Mouse (Mus musculus) embryonic facial prominence, embryonic 11.5 days (tissue): ENCODE data around the gene Itpripl2. TPM values are rescaled to one million over a fixed set of nuclear protein-coding genes. Genes with fewer than 3 reads are reported as not detected.

ENCODE experiments used
- ATAC-seq: fragments of 200-750 bp; cut with Nextera tagmentation; replicated peaks from 2 replicates; pipeline ENCODE4 v1.8.0; 2017; ENCODE audit warnings: low read depth; ENCODE audit not compliant: insufficient number of reproducible peaks, low FRiP score, low TSS enrichment
- DNase-seq: peaks from one replicate; pipeline ENCODE4 v3.0.0-alpha.2; 2015; ENCODE audit warnings: low spot score
- H3K27ac ChIP-seq: fragments of 300-500 bp; sonication (generic); replicated peaks from 2 replicates; pipeline ENCODE4 v1.5.1; 2014; ENCODE audit warnings: mild to moderate bottlenecking, low read depth, low read length, control low read depth
- H3K27me3 ChIP-seq: fragments of 300-500 bp; sonication (generic); 2 replicates; pipeline ENCODE4 v1.6.1; 2014; ENCODE audit warnings: mild to moderate bottlenecking, low read length, moderate library complexity, mixed read lengths; ENCODE audit not compliant: control insufficient read depth, insufficient read depth
- H3K36me3 ChIP-seq: fragments of 300-500 bp; sonication (generic); replicated peaks from 2 replicates; pipeline ENCODE4 v1.6.1; 2014; ENCODE audit warnings: low read depth, mild to moderate bottlenecking, low read length, moderate library complexity, mixed read lengths; ENCODE audit not compliant: control insufficient read depth, insufficient read depth
- H3K4me1 ChIP-seq: fragments of 300-500 bp; sonication (generic); 2 replicates; pipeline ENCODE4 v1.6.1; 2014; ENCODE audit warnings: low read length, mixed read lengths; ENCODE audit not compliant: control insufficient read depth, insufficient read depth
- H3K4me2 ChIP-seq: fragments of 300-500 bp; sonication (generic); 2 replicates; pipeline ENCODE4 v1.6.1; 2014; ENCODE audit warnings: low read depth, mild to moderate bottlenecking, control low read depth, low read length, moderate library complexity
- H3K4me3 ChIP-seq: fragments of 300-500 bp; sonication (generic); 2 replicates; pipeline ENCODE4 v1.5.1; 2014; ENCODE audit warnings: low read depth, low read length, control low read depth
- H3K9ac ChIP-seq: fragments of 300-500 bp; sonication (generic); replicated peaks from 2 replicates; pipeline ENCODE4 v1.6.1; 2014; ENCODE audit warnings: mild to moderate bottlenecking, control low read depth, low read length
- H3K9me3 ChIP-seq: fragments of 300-500 bp; sonication (generic); replicated peaks from 2 replicates; pipeline ENCODE4 v1.6.1; 2016; ENCODE audit warnings: mild to moderate bottlenecking, low read length, inconsistent platforms, mixed read lengths; ENCODE audit not compliant: control insufficient read depth
- WGBS: fragments of 180-500 bp; shearing (Covaris S2); extraction: QIAGEN DNeasy Blood & Tissue Kit; methylation state at CpG from one replicate; pipeline ENCODE4 v1.1.7; 2014; 5-methylcytosine and 5-hydroxymethylcytosine counted together
- polyA plus RNA-seq: library from polyadenylated mRNA; unstranded; fragments of >200 nt; fragmentation: Nextera tagmentation; extraction: Ambion mirVana; gene quantifications from 2 replicates; pipeline ENCODE4 v1.2.1, GENCODE M21; 2014

The Itpripl2 gene
- polyA plus RNA-seq, 1 experiment from 2014 or later: 1.8 TPM

DNA sequence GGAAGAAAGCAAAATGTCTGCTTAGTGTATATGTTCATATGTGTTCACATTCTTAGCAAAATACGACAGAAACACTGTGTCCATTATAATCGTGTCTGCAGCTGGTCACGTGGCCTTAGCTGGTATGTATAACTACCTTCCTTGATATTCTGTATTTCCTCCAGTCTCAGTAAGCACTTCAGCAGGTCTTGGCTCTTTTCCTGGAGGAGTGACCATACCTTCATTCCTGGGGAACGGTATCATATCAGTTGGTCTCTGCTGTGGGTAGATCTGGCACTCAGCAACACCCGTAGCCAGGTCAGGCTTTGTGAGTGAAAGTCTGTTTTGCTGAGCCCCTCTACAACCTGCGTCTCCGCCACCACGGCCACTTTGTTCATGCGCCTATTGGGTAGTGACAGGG is 2.1 kb upstream of the Itpripl2 start:
- 89% methylated on average over 9 of the region's 9 CpGs for WGBS
- no peaks in the 10 kb centered on the region; the same call in none of the 2 replicates for H3K4me1 ChIP-seq
- H3K9ac ChIP-seq: no peak overlapping the region
- no peak overlapping the region for H3K27ac ChIP-seq
- no peaks in the 10 kb centered on the region for H3K9me3 ChIP-seq
- H3K27me3 ChIP-seq: peaks cover 16% of the 10 kb centered on the region
- no peak overlapping the region for H3K4me2 ChIP-seq
- DNase-seq (no peak), ATAC-seq (no peak)
- H3K4me3 ChIP-seq: no peak overlapping the region
- no peaks in the 10 kb centered on the region for H3K36me3 ChIP-seq

DNA sequence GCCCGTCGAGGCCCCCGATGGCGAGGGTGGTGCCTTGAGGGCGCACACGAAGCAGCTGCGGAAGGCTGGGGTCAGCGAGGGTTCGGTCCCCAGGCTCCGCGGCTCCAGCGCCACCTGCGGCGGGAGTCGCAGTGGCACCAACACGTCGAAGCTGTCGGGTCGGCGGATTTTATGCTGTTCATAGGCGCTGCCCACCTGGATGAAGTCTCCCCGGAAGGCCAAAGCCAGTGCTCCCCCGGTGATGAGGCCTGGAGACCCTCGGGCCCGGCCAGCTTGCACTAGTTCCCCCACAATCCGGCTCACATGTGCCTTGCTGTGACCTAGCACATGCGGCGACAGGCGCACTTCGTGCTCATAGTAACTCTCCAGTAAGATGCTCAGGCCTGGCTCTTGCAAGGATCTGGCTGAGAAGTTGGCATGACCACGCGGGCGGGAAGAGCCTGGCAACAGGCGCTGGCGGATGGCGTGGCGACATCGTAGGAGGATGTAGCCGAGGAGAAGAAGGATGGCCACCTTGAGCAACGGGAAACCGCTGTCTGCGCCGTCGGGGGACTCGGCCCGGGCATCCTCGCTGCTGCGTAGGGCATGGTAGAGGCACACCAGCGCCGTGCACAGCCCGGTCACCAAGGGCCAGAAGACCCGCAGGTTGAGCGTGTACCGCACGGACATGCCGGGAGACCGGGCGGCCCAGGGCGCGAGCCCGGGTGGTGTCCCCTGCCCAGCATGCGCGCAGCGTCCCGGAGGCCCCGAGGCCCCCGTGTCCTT is 927 bp downstream of the Itpripl2 start:
- H3K4me1 ChIP-seq: no peaks in the 10 kb centered on the region; the same call in none of the 2 replicates
- peak overlapping the region; percentile 53; the same call in 1 of the 2 replicates for H3K27ac ChIP-seq
- no peaks in the 10 kb centered on the region for H3K9me3 ChIP-seq
- H3K27me3 ChIP-seq: peaks cover 17% of the 10 kb centered on the region
- peak overlapping the region; percentile 89 for H3K4me2 ChIP-seq
- peak; percentile 47 for DNase-seq
- 3% methylated on average over 65 of the region's 67 CpGs for WGBS
- no peaks in the 10 kb centered on the region for H3K36me3 ChIP-seq
- peak overlapping the region; percentile 59 for H3K4me3 ChIP-seq
- H3K9ac ChIP-seq: peak overlapping the region; percentile 92
- peak; percentile 63 for ATAC-seq

DNA sequence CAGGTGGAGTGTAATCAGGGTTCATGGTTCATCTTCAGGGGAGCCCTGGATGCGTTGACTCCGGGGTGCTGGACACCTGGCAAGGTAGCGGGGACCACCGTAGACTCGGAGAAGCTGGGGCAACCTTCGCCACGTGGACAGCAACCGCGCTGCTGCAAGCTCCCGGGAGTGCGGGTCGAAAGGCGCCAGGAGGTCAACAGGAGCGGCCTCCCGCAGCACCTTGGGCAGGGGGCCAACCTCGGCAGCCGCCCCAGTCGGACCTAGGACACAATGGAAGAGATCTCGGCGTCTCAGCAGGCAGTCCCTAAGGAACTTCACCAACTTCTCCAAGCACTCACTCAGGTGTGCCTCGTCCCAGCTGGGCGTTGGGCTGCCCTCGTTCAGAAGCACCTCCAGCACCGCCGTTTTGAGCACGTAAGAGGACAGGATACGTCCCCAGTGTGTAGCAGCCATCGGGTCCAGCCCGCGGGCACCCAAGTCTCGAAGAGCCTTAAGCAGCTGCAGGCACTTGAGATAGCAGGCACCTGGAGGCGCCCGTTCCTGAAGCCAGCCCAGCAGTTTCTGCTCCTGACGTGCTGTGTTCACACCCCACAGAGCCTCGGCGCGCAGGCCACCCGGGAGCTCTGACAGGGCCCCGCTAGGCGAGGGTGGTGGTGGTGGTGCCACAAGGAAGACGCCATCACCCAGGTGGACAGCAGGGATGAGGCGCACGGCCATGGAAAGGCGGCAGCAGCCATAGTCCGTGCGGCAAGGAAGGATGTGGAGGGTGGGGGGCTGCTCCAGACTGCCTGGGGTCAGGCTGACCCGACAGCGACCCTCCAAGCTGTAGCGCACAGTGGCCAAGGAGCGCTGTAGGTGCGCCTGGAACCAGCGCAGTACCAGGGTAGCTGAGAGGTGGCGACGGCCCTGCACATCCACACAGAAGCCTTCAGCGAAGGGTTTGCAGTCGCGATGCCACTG is 1.8 kb downstream of the Itpripl2 start:
- Histone ChIP-seq H3K36me3 (no peaks in the 10 kb centered on the region), H3K4me3 (peak overlapping the region; percentile 59), H3K9me3 (no peaks in the 10 kb centered on the region), H3K4me1 (no peaks in the 10 kb centered on the region; the same call in none of the 2 replicates), H3K27ac (no peak overlapping the region), H3K27me3 (peaks cover 17% of the 10 kb centered on the region), H3K4me2 (peak overlapping the region; percentile 89), H3K9ac (no peak overlapping the region)
- no peak for DNase-seq
- ATAC-seq: no peak; the same call in 1 of the 2 replicates
- WGBS: 15% methylated on average over 57 of the region's 57 CpGs

DNA sequence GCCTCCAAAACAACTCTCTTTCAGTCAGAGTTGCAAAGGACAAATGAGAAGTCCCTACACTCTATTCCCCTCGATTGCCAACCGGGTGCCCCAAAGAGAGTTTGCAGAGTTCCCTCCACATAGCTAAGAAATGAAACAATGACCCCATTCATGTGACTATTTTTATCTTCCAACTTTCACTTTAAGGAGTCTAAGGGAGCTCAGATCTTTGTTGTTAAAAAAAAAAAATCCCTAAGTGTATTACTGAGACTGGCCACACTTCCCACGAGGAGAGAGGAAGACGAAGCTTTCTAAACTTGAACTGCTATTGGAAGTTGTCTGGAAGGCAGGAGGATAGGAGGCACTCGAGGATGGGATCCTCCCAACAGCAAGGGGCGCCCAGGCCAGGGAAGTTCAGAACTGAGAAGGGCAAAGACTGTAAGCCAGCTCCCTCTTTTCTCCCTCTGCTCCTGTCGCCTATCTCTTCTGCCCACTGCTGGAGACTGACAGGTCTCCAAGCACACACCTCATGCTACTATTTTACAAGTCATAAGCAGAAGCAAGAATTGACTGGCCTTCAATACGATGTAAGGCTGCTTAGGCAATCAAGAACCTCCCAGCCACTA is 3.6 kb downstream of the Itpripl2 start:
- no peaks in the 10 kb centered on the region for H3K36me3 ChIP-seq
- H3K9ac ChIP-seq: no peak overlapping the region
- no peaks in the 10 kb centered on the region; the same call in none of the 2 replicates for H3K4me1 ChIP-seq
- no peak for ATAC-seq
- no peak overlapping the region for H3K27ac ChIP-seq
- H3K27me3 ChIP-seq: peaks cover 17% of the 10 kb centered on the region
- WGBS: 23% methylated on average over 8 of the region's 8 CpGs
- no peak for DNase-seq
- no peak overlapping the region for H3K4me3 ChIP-seq
- H3K9me3 ChIP-seq: no peaks in the 10 kb centered on the region
- no peak overlapping the region for H3K4me2 ChIP-seq

DNA sequence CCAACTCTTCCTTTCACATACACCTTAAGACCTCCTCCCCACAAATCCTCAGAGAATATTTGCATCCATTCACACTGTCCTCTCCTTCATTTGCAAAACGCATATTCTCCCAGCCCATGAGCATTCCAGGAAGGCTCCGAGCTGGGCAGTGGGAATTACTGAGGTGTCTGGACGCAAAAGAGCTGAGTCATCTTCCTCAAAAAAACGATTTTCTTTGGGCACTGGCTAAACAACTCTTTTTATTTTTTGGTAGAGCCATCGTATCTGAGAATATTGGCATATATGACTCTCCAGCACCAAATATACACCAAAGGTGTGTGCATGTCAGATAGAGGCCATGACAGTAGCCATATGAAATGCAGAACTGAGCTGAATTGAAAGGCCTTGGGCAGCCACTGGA is 4.9 kb downstream of the Itpripl2 start:
- Histone ChIP-seq H3K9ac (no peak overlapping the region), H3K4me2 (no peak overlapping the region), H3K4me3 (no peak overlapping the region), H3K27me3 (peaks cover 17% of the 10 kb centered on the region), H3K27ac (no peak overlapping the region), H3K4me1 (no peaks in the 10 kb centered on the region; the same call in none of the 2 replicates), H3K9me3 (no peaks in the 10 kb centered on the region), H3K36me3 (no peaks in the 10 kb centered on the region)
- WGBS: 62% methylated on average over 5 of the region's 5 CpGs
- ATAC-seq (no peak), DNase-seq (no peak)

DNA sequence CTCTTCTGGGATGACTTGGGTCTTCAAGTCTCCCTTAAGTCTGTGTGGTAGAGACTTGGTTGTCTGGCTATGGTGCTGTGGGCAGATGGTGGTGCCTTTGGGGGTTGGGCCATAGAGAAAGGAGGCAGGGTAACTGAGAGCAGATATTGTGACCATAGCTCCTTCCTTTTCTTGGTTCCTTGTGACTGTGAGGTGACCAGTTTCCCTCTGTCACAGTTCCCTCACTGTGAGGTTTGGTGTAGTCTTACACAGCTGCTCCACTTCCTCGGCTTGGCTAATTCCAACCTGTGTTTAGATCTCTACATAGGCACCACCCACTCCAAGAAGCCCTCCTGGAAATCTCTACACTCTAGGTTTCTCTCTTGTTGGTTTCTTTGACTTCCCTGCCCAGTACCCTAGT is 7.8 kb downstream of the Itpripl2 start:
- DNase-seq (no peak), ATAC-seq (no peak)
- H3K4me1 ChIP-seq: no peaks in the 10 kb centered on the region
- H3K9ac ChIP-seq: no peak overlapping the region
- H3K27me3 ChIP-seq: 0 out of 2 replicates have a peak, but pooled peaks cover 2% of the 10 kb centered on the region
- 79% methylated on average over 1 of the region's 1 CpGs for WGBS
- H3K27ac ChIP-seq: no peak overlapping the region
- no peak overlapping the region for H3K4me2 ChIP-seq
- H3K4me3 ChIP-seq: no peak overlapping the region
- no peaks in the 10 kb centered on the region for H3K36me3 ChIP-seq
- no peaks in the 10 kb centered on the region for H3K9me3 ChIP-seq

DNA sequence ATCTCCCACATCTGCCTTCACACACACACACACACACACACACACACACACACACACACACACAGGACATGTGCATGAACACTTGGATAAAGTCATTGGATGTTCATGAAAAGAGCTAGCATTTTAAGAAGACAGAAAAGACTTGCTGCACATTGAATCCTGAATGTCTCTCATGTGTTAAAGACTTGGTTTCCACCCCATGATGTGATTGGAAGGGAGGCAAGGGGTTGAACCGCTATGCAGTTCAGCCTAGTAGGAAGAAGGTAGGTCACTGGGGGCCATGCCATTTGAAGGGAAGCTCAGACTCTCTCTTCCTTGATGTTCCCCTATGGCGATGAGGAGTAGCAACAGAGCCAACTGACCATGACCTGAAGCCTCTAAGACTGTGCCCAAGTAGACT is 9.8 kb downstream of the Itpripl2 start:
- Histone ChIP-seq H3K9ac (no peak overlapping the region), H3K36me3 (no peaks in the 10 kb centered on the region), H3K27ac (no peak overlapping the region), H3K4me3 (no peak overlapping the region), H3K27me3 (no peaks in the 10 kb centered on the region), H3K9me3 (no peaks in the 10 kb centered on the region), H3K4me1 (no peaks in the 10 kb centered on the region), H3K4me2 (no peak overlapping the region)
- DNase-seq (no peak), ATAC-seq (no peak)
- 83% methylated on average over 2 of the region's 2 CpGs for WGBS
